Mouse (Mus musculus) lung, embryonic 15.5 days (tissue): ENCODE data around the gene Nudt9. TPM values are rescaled to one million over a fixed set of nuclear protein-coding genes. Genes with fewer than 3 reads are reported as not detected.

Experiments used
- ATAC-seq: fragments of 200-750 bp; cut with Nextera tagmentation; 2 replicates; pipeline ENCODE4 v1.8.0; 2017; ENCODE audit warnings: moderate number of reproducible peaks, borderline replicate concordance; ENCODE audit not compliant: low FRiP score, low TSS enrichment; ENCODE audit errors: extremely low read depth
- H3K27ac ChIP-seq: fragments of 300-500 bp; sonication (generic); 2 replicates; pipeline ENCODE4 v1.5.1; 2015; ENCODE audit warnings: moderate library complexity, mild to moderate bottlenecking, inconsistent platforms
- H3K27me3 ChIP-seq: fragments of 300-500 bp; sonication (generic); 2 replicates; pipeline ENCODE4 v1.6.1; 2015; ENCODE audit warnings: inconsistent platforms
- H3K36me3 ChIP-seq: fragments of 300-500 bp; sonication (generic); 2 replicates; pipeline ENCODE4 v1.6.1; 2015; ENCODE audit warnings: inconsistent platforms
- H3K4me1 ChIP-seq: fragments of 300-500 bp; sonication (generic); 2 replicates; pipeline ENCODE4 v1.6.1; 2015; ENCODE audit warnings: inconsistent platforms
- H3K4me2 ChIP-seq: fragments of 300-500 bp; sonication (generic); 2 replicates; pipeline ENCODE4 v1.6.1; 2015; ENCODE audit warnings: inconsistent platforms, mild to moderate bottlenecking, moderate library complexity
- H3K4me3 ChIP-seq: fragments of 300-500 bp; sonication (generic); 2 replicates; pipeline ENCODE4 v1.5.1; 2015; ENCODE audit warnings: mild to moderate bottlenecking, inconsistent platforms
- H3K9ac ChIP-seq: fragments of 300-500 bp; sonication (generic); 2 replicates; pipeline ENCODE4 v1.6.1; 2015; ENCODE audit warnings: inconsistent platforms
- H3K9me3 ChIP-seq: fragments of 300-500 bp; sonication (generic); 2 replicates; pipeline ENCODE4 v1.6.1; 2016; ENCODE audit warnings: inconsistent platforms
- WGBS: fragments of 180-500 bp; shearing (Covaris S2); methylation state at CpG from one replicate; pipeline ENCODE4 v1.1.7; 2015; 5-methylcytosine and 5-hydroxymethylcytosine counted together
- polyA plus RNA-seq: library from polyadenylated mRNA; unstranded; fragments of >200 nt; fragmentation: Nextera tagmentation; extraction: Ambion mirVana; gene quantifications from 2 replicates; pipeline ENCODE4 v1.2.1, GENCODE M21; 2015

Gene Nudt9
- 64.3 and 67.0 TPM in 2 replicates for polyA plus RNA-seq

DNA sequence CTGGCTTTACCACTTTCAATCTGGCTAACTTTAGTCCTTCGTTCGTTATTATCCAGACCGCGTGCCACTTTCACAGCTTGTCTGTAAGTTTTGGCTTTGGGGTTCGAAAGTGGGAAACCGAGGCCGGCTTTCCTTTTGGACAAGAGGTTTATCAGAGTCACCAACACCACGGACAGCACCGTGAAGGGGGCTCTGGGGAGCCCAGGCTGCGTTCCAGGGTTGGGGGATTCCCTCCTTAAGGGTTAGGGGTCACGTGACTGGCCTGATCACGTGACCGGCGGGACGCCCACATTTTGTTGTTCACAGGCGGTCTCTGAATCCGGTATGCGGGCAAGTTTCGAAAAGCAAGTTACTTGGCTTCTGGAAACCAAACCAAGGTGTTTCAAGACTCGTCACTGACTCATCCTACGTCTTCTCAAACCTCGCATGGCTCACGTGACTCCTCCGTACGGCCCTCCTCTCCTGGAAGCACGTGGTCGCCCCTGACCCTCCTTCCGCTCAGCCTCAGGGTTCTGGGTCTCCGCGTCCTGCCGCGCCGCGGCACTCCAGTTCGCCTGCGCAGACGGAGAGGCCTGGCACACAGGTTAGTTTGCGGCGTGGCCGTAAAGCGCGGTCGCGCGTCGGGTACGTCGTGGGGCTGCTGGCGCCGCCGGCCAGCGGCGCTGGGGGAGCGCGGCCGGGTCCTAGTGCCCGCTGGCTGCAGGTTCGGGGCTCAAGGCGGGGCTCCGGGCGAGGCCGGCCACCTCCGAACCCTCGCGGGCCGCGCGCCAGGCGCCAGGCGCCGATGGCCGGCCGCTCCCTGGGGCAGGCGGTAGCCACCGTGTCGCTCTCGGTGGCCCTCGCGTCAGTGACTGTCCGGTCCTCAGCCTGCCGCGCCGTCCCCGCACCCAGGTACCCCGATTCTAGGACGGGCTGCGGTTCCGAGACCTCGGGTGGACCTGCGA lies at the start of gene Nudt9:
Gene Nudt9 (plus strand): TSS at position 51 of the 944 bp plus-strand sequence.
- H3K9me3 ChIP-seq = no peaks in the 10 kb centered on the region
- H3K36me3 ChIP-seq = peaks cover 11% of the 10 kb centered on the region
- peaks cover 16% of the 10 kb centered on the region for H3K4me1 ChIP-seq
- peak within 1 kb of the TSS; percentile 70 for H3K4me2 ChIP-seq
- ATAC-seq = peak; percentile 98
- H3K4me3 ChIP-seq = peak within 1 kb of the TSS; percentile 96
- peak within 1 kb of the TSS; percentile 83 for H3K9ac ChIP-seq
- 5% methylated on average over 90 of the region's 90 CpGs for WGBS
- H3K27me3 ChIP-seq = no peaks in the 10 kb centered on the region
- peak within 1 kb of the TSS; percentile 88 for H3K27ac ChIP-seq

GRCm38 (mm10) chr5:103998739-103999138 lies 47.4 kb upstream of the Nudt9 start:
- Histone ChIP-seq H3K4me3 (no peak overlapping the region), H3K27ac (no peak overlapping the region), H3K36me3 (no peaks in the 10 kb centered on the region), H3K4me2 (no peak overlapping the region), H3K9me3 (no peaks in the 10 kb centered on the region), H3K4me1 (no peaks in the 10 kb centered on the region), H3K9ac (no peak overlapping the region), H3K27me3 (no peaks in the 10 kb centered on the region)
- 65% methylated on average over 5 of the region's 5 CpGs for WGBS
- no peak for ATAC-seq

DNA sequence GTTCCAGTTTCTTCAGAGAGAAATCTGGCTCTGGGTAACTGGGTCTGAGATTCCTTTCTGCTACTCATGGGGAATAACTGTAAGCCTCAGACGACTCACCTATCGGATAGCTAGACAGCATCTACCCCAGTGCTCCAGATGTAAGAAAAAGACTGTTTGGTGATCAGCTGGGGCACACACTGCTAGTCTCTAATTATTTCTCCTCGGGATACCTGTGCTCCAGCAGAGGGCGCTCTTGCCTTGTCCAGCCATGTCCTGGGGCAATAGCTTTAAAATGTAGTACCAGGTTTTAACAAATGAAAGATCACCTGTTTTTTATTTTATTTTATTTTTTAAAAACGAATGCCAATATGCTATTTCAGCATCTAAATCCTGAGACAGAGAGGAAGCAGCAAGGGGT lies 46.4 kb upstream of the Nudt9 start:
- Histone ChIP-seq H3K9me3 (no peaks in the 10 kb centered on the region), H3K4me1 (no peaks in the 10 kb centered on the region), H3K4me2 (no peak overlapping the region), H3K27me3 (no peaks in the 10 kb centered on the region), H3K9ac (no peak overlapping the region), H3K36me3 (no peaks in the 10 kb centered on the region), H3K4me3 (no peak overlapping the region), H3K27ac (no peak overlapping the region)
- 4% methylated on average over 5 of the region's 5 CpGs for WGBS
- ATAC-seq = no peak

DNA sequence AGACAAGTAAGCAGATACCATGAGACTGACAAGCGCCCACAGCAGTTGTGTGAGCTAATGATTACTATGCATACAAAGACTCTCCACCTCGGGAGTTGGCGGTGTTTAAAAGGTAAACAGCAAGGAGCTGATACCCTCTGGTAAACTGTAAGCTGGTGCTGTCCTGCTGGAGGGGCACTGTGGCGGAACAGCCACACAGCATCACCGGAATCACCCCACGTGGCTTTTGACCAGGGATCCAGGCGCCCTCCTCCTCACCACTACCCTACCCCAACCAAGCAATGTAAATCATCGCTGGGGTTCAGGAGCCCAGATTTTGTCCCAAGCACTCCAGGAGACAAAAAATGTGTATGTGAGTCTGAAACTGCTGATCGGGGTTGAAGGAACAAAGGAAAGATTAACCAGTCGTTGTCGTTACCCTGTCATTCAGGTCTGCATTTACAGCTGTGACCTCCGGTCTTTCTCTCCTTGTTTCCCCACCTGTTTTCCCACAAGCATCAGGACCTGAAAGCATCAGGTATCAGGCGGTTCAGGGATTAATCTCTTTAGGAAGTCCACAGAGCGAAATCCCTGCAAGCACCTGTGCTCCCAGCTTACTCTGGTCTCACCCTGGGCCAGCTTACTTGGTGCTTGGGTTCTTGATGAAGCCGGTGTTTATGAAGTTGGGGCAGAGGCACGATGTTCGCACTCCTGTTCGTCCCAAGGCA lies 43.4 kb upstream of the Nudt9 start:
- WGBS = 37% methylated on average over 18 of the region's 18 CpGs
- H3K9me3 ChIP-seq = no peaks in the 10 kb centered on the region
- peak overlapping the region; percentile 19; the same call in 1 of the 2 replicates for H3K9ac ChIP-seq
- ATAC-seq = no peak
- H3K27me3 ChIP-seq = no peaks in the 10 kb centered on the region
- H3K4me2 ChIP-seq = peak overlapping the region; percentile 1
- H3K4me1 ChIP-seq = no peaks in the 10 kb centered on the region
- H3K36me3 ChIP-seq = peaks cover 8% of the 10 kb centered on the region; the same call in 1 of the 2 replicates
- H3K27ac ChIP-seq = no peak overlapping the region
- H3K4me3 ChIP-seq = no peak overlapping the region

- WGBS = 43% methylated on average over 15 of the region's 15 CpGs
- H3K4me1 ChIP-seq = no peaks in the 10 kb centered on the region
- no peaks in the 10 kb centered on the region for H3K27me3 ChIP-seq
- 0 out of 2 replicates have a peak, but pooled peaks have one; percentile 35 for ATAC-seq
- H3K4me3 ChIP-seq = no peak overlapping the region
- H3K9me3 ChIP-seq = no peaks in the 10 kb centered on the region
- H3K27ac ChIP-seq = no peak overlapping the region
- H3K4me2 ChIP-seq = peak overlapping the region; percentile 1; the same call in 1 of the 2 replicates
- no peak overlapping the region for H3K9ac ChIP-seq
- peaks cover 13% of the 10 kb centered on the region for H3K36me3 ChIP-seq
These were observed 42.7 kb upstream of the Nudt9 start for GRCm38 (mm10) chr5:104003256-104003931.

DNA sequence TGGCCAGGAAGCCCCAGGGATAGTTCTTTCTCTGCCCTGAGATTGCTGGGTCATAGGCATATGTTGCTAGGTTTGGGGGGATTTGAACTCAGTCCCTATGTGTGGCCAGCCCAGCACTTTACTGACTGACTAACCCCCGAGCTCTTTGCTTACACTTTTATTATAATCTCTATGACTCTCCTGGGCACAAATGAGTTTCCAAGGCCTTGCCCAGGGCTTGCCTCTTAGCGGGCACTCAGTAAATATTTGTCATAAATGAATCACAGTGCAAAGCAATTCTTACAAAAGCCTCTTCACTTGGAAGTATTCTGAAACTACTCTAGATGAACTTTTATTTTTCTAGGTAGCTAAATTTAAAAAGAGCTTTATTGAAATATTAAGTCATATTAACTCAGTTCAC lies 42.2 kb upstream of the Nudt9 start:
- no peak for ATAC-seq
- no peak overlapping the region for H3K27ac ChIP-seq
- 70% methylated on average over 2 of the region's 2 CpGs for WGBS

GRCm38 (mm10) chr5:104006811-104007210 lies 39.3 kb upstream of the Nudt9 start:
- Histone ChIP-seq H3K4me2 (no peak overlapping the region), H3K27ac (no peak overlapping the region), H3K4me1 (peaks cover 2% of the 10 kb centered on the region), H3K9ac (no peak overlapping the region), H3K27me3 (no peaks in the 10 kb centered on the region), H3K9me3 (no peaks in the 10 kb centered on the region), H3K4me3 (no peak overlapping the region), H3K36me3 (peaks cover 13% of the 10 kb centered on the region)
- ATAC-seq = no peak
- 69% methylated on average over 3 of the region's 3 CpGs for WGBS

More for the DNA sequence above, 42.2 kb upstream of the Nudt9 start:
- H3K9me3 ChIP-seq = no peaks in the 10 kb centered on the region
- peaks cover 13% of the 10 kb centered on the region for H3K36me3 ChIP-seq
- no peaks in the 10 kb centered on the region for H3K27me3 ChIP-seq
- no peak overlapping the region for H3K9ac ChIP-seq
- H3K4me1 ChIP-seq = no peaks in the 10 kb centered on the region
- no peak overlapping the region for H3K4me3 ChIP-seq
- H3K4me2 ChIP-seq = no peak overlapping the region

- 71% methylated on average over 5 of the region's 5 CpGs for WGBS
- Histone ChIP-seq H3K4me2 (no peak overlapping the region), H3K36me3 (peaks cover 13% of the 10 kb centered on the region), H3K9ac (no peak overlapping the region), H3K27ac (no peak overlapping the region), H3K4me1 (peaks cover 6% of the 10 kb centered on the region), H3K9me3 (no peaks in the 10 kb centered on the region), H3K27me3 (no peaks in the 10 kb centered on the region), H3K4me3 (no peak overlapping the region)
- no peak for ATAC-seq
These were observed 38.3 kb upstream of the Nudt9 start for GRCm38 (mm10) chr5:104007801-104008200.

DNA sequence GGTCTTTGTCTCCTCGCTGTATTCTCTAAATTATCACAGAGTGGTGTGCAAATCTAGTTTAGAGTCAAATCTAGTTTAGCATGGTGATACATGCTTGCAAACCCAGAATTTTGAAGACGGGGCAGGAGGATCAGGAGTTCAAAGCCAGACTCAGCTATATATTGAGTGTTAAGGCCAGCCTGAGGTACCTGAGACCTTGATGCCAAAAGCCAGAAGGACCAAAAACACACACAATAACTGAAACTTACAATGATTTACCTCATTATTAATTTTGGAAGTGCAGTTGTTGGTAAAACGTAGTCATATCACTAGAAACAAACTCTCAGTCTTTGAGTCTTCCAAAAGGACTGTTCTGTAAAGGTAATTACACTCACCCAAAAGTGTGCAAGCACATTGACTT lies 36.7 kb upstream of the Nudt9 start:
- Histone ChIP-seq H3K9ac (no peak overlapping the region), H3K4me3 (no peak overlapping the region), H3K27ac (no peak overlapping the region), H3K36me3 (peaks cover 13% of the 10 kb centered on the region), H3K4me2 (no peak overlapping the region), H3K27me3 (no peaks in the 10 kb centered on the region), H3K4me1 (peaks cover 6% of the 10 kb centered on the region), H3K9me3 (no peaks in the 10 kb centered on the region)
- no peak for ATAC-seq
- WGBS = 93% methylated on average over 3 of the region's 3 CpGs

DNA sequence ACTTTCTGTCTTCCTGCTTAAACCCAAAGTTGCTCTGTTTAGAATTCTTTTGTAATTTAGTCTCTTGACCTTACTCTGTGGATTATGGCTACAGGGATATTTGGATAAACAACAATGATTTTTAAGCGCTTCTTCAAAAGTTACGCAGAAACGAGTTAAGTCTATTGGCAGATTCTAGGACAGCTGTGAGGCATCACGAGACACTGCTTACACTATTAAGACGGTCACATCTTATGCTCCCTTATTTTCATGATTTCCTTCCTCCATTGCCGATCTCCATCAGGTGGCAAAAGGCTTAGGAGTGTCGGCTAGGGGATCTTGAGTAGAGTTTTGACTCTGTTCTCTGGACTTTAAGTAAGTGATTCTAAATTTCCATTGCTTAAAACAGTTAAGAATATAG lies 35.8 kb upstream of the Nudt9 start:
- no peak overlapping the region for H3K4me3 ChIP-seq
- H3K4me1 ChIP-seq = peaks cover 6% of the 10 kb centered on the region
- no peak for ATAC-seq
- no peak overlapping the region for H3K9ac ChIP-seq
- WGBS = 45% methylated on average over 7 of the region's 7 CpGs
- H3K36me3 ChIP-seq = peaks cover 11% of the 10 kb centered on the region
- no peak overlapping the region for H3K4me2 ChIP-seq
- no peaks in the 10 kb centered on the region for H3K27me3 ChIP-seq
- no peak overlapping the region for H3K27ac ChIP-seq
- H3K9me3 ChIP-seq = no peaks in the 10 kb centered on the region

GRCm38 (mm10) chr5:104011419-104011818 lies 34.7 kb upstream of the Nudt9 start:
- peak; percentile 42; the same call in 1 of the 2 replicates for ATAC-seq
- 0 out of 2 replicates have a peak overlapping the region, but pooled peaks have one; percentile 51 for H3K27ac ChIP-seq

More at GRCm38 (mm10) chr5:104011419-104011818, 34.7 kb upstream of the Nudt9 start:
- Histone ChIP-seq H3K4me2 (no peak overlapping the region), H3K9me3 (no peaks in the 10 kb centered on the region), H3K4me1 (peaks cover 6% of the 10 kb centered on the region), H3K9ac (no peak overlapping the region), H3K4me3 (no peak overlapping the region), H3K36me3 (peaks cover 13% of the 10 kb centered on the region), H3K27me3 (no peaks in the 10 kb centered on the region)
